ENCODE assay signal across 8 mouse cellular contexts in genomic region chr13:31207709-31208108, GRCm38 (mm10).
DNase-seq lines count a peak whose midpoint lies in the region; ATAC-seq lines count a peak whose summit lies in the region.
"Had no signal": no experiment of that assay in that cellular context is flagged by ENCODE, and none has a peak within 500 bp of the region (broad histone marks: within the 10 kb centered on the region; RNA-seq: fewer than 3 reads in every experiment).

No protein-coding gene starts in this region.

- H3K9me3 ChIP-seq in heart, embryonic 12.5 days (replicated peaks), result no peaks in the 10 kb centered on the region
- H3K9me3 ChIP-seq: embryonic facial prominence, embryonic 13.5 days had no signal

- DNase-seq in urinary bladder, postnatal 14 days (ENCODE audit: low spot score), result peak; percentile 77
- no peak for DNase-seq in urinary bladder, postnatal 10 days (ENCODE audit: low spot score)
- peak; percentile 48 for DNase-seq in embryo, embryonic 10.5 days (ENCODE audit: low spot score)
- DNase-seq in left cerebral cortex, postnatal 14 days (ENCODE audit: low spot score in 2 of 2), result peak; percentile 30 to 35
- peak; percentile 29 for DNase-seq in retina, postnatal 1 day
- DNase-seq in thymus, postnatal 0 days (ENCODE audit: low spot score), result no peak

- H3K36me3 ChIP-seq in heart, embryonic 12.5 days, result no peaks in the 10 kb centered on the region
- H3K36me3 ChIP-seq: embryonic facial prominence, embryonic 13.5 days had no signal

- peaks cover 32% of the 10 kb centered on the region for H3K27me3 ChIP-seq in heart, embryonic 12.5 days (replicated peaks)

- 23% methylated on average over 5 of the region's 5 CpGs for WGBS in heart, embryonic 12.5 days

- no peak overlapping the region for H3K4me2 ChIP-seq in heart, embryonic 12.5 days
- H3K4me2 ChIP-seq: embryonic facial prominence, embryonic 13.5 days had no signal

- no peak overlapping the region for H3K9ac ChIP-seq in heart, embryonic 12.5 days
- H3K9ac ChIP-seq: embryonic facial prominence, embryonic 13.5 days had no signal

- intact Hi-C loops in left cerebral cortex, postnatal 14 days (cut with DNase I), result loop anchor here (1.0 kb wide), 1 partner anchor 411 kb away; no protein-coding TSS in a partner anchor

- H3K4me1 ChIP-seq in heart, embryonic 12.5 days (replicated peaks), result 0 out of 2 replicates have a peak, but pooled peaks cover 6% of the 10 kb centered on the region
- H3K4me1 ChIP-seq: embryonic facial prominence, embryonic 13.5 days had no signal

- no peak overlapping the region for H3K4me3 ChIP-seq in heart, embryonic 12.5 days
- H3K4me3 ChIP-seq: embryonic facial prominence, embryonic 13.5 days had no signal

- H3K27ac ChIP-seq in heart, embryonic 12.5 days (ENCODE audit: poor library complexity, severe bottlenecking), result no peak overlapping the region
- H3K27ac ChIP-seq: embryonic facial prominence, embryonic 13.5 days had no signal

- ATAC-seq in heart, embryonic 12.5 days (ENCODE audit: insufficient number of reproducible peaks, low FRiP score), result peak; percentile 55; the same call in 1 of the 2 replicates

Comparison
In these comparisons a context has a peak if more than half of its experiments do, and no peak if none do; other contexts are left out.
1. DNase-seq: peak in urinary bladder, postnatal 14 days (single experiment), embryo, embryonic 10.5 days (single experiment), left cerebral cortex, postnatal 14 days (2 of 2) and retina, postnatal 1 day (single experiment); none in urinary bladder, postnatal 10 days (single experiment) and thymus, postnatal 0 days (single experiment).